Mouse (Mus musculus) small intestine, adult 2 months (tissue): Measurements from ENCODE around the gene Sufu. TPM values are rescaled to one million over a fixed set of nuclear protein-coding genes. Genes with fewer than 3 reads are reported as not detected.

Source experiments
- H3K27ac ChIP-seq: fragments of 200-500 bp; 2 replicates; pipeline ENCODE4 v1.5.1; 2012; ENCODE audit warnings: low read depth, low read length, control low read depth, inconsistent platforms; ENCODE audit not compliant: insufficient read depth
- H3K27me3 ChIP-seq: fragments of 200-500 bp; 2 replicates; pipeline ENCODE4 v1.6.1; 2012; ENCODE audit warnings: mild to moderate bottlenecking, moderate library complexity, low read length, inconsistent platforms; ENCODE audit not compliant: control insufficient read depth, insufficient read depth
- H3K36me3 ChIP-seq: fragments of 200-500 bp; 2 replicates; pipeline ENCODE4 v1.6.1; 2012; ENCODE audit warnings: mild to moderate bottlenecking, low read length, control low read depth, inconsistent platforms; ENCODE audit not compliant: control insufficient read depth, insufficient read depth
- H3K4me1 ChIP-seq: fragments of 200-500 bp; 2 replicates; pipeline ENCODE4 v1.6.1; 2012; ENCODE audit warnings: low read length, inconsistent platforms, mixed read lengths; ENCODE audit not compliant: control insufficient read depth, insufficient read depth, insufficient read length
- H3K4me3 ChIP-seq: fragments of 200-500 bp; 2 replicates; pipeline ENCODE4 v1.5.1; 2012; ENCODE audit warnings: low read depth, mild to moderate bottlenecking, control low read depth, inconsistent platforms, low read length, moderate library complexity
- CTCF ChIP-seq: fragments of 200-500 bp; IDR thresholded peaks from 2 replicates; pipeline ENCODE4 v1.5.1; 2012; ENCODE audit warnings: low read depth, mild to moderate bottlenecking, control low read depth, inconsistent platforms, low read length, moderate library complexity, mixed read lengths; ENCODE audit not compliant: insufficient replicate concordance, insufficient read length; ENCODE audit errors: extremely low read depth
- POLR2A ChIP-seq: fragments of 200-500 bp; IDR thresholded peaks from 2 replicates; pipeline ENCODE4 v1.6.1; 2012; ENCODE audit warnings: low read depth, mild to moderate bottlenecking, control low read depth, inconsistent platforms, low read length, moderate library complexity
- WGBS: fragments of 180-500 bp; shearing (Covaris S2); methylation state at CpG from one replicate; pipeline ENCODE4 v1.1.7; 2018; 5-methylcytosine and 5-hydroxymethylcytosine counted together
- polyA plus RNA-seq: library from polyadenylated mRNA; depleted of rRNA; stranded (reverse); fragments of >200 nt; gene quantifications from 2 replicates; pipeline ENCODE4 v1.2.3, GENCODE M21; 2012

Sufu gene
- polyA plus RNA-seq, 1 experiment: 9.4 TPM

DNA sequence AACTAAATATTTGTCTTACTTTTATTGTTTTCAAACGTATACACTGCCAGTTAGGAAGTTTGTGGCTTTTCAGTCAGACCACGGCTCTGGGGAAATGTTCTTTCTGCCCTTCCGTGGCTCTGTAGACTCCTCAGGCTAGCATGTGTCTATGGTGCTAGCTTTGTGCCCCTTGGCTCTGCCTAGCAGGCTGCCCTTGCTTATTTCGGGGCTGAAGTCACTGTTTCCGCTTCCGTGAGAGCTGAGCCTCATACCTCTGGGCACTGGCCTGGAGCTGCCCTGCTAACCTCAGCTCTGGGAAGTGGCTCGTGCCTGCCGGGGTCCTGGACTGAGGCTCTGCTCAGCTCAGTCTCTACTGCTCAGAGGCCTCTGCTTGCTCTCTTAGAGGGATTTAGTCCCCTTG, 98.4 kb downstream of the Sufu start:
- H3K4me1 ChIP-seq: no peaks in the 10 kb centered on the region
- WGBS: 73% methylated on average over 8 of the region's 8 CpGs
- H3K4me3 ChIP-seq: no peak overlapping the region
- no peak overlapping the region for H3K27ac ChIP-seq
- H3K27me3 ChIP-seq: no peaks in the 10 kb centered on the region
- H3K36me3 ChIP-seq: no peaks in the 10 kb centered on the region
- TF ChIP-seq CTCF (no peak), POLR2A (no peak)

DNA sequence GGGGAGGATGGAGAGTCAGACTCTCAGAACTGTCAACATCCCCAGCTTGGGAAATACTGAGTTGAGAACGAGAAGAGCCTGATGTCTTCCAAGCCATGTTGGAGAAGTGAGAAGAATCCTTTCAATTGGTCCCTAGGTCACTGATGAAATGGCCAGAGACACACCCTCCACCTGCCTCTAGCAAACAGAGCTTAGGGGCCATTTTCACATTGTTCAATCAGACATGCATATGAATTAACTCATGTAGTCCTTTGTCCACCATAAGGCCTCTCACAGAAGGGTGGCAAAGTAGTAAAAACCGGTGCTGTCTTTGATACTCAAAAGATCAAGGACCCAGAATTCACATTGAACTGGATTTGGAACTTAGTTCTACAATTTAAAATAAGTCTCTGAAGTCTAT, 100.5 kb downstream of the Sufu start:
- Histone ChIP-seq H3K27ac (no peak overlapping the region), H3K4me1 (no peaks in the 10 kb centered on the region), H3K36me3 (no peaks in the 10 kb centered on the region), H3K4me3 (no peak overlapping the region), H3K27me3 (no peaks in the 10 kb centered on the region)
- no peak for TF ChIP-seq POLR2A
- no peak for TF ChIP-seq CTCF
- 77% methylated on average over 2 of the region's 2 CpGs for WGBS

DNA sequence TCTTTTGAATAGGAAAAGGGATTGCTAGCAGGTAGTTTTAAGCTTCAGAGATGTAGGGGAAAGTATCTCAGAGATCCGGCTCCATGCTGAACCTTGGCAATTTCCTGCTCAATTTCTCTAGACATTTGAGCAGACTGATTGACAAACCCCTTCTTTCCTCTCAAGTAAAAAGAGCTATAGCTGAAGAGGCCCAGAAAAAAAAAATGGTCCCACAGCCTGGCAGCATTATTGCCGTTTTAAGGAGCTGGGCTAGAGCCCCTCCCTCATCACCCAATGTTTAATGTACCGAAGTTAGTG, 102.8 kb downstream of the Sufu start:
- peak overlapping the region; percentile 33 for H3K27ac ChIP-seq
- no peaks in the 10 kb centered on the region for H3K36me3 ChIP-seq
- no peaks in the 10 kb centered on the region for H3K27me3 ChIP-seq
- no peaks in the 10 kb centered on the region; the same call in 1 of the 2 replicates for H3K4me1 ChIP-seq
- 2% methylated on average over 3 of the region's 3 CpGs for WGBS
- TF ChIP-seq CTCF (no peak), POLR2A (no peak)
- H3K4me3 ChIP-seq: peak overlapping the region; percentile 73; the same call in 1 of the 2 replicates

DNA sequence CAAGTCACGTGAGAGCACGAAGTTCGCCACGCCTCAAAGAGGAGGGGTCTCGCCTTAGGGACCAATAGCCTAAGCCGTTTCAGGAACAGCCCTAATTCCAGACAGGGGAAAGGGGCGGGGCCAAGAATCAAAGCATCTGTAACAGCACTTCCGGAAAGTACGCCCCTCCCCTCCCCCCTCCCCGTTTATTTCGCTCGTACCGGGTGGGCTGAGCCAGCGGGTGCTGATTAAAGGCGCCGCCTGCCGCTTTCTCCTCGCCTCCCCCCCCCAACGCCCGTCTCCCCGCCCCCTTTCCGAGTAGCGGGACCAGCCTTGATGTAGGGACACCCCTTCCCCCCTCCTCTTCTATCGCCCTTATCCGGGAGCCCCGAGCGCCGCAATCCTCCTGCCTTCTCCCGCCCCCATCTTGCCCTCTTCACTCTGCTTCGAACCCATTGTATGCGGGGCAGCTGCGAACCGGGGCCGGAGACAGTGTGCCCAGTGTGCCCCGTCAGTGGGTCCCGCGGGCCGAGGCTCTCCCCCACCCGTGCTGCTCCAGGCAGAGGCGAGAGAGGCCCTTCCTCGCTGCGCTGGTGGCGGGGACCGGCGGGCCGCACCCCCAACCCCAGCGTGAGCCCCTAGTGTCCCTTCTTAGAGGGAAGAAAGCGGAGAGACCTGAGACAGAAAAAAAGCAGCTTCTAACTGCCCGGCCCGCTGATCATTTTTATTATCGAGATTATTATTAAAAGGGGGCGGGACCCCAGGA, 103.3 kb downstream of the Sufu start:
- Histone ChIP-seq H3K4me3 (peak overlapping the region; percentile 73), H3K36me3 (no peaks in the 10 kb centered on the region), H3K4me1 (peaks cover 3% of the 10 kb centered on the region), H3K27me3 (no peaks in the 10 kb centered on the region), H3K27ac (peak overlapping the region; percentile 99)
- no peak for TF ChIP-seq CTCF
- no peak; the same call in 1 of the 2 replicates for TF ChIP-seq POLR2A
- 1% methylated on average over 47 of the region's 52 CpGs for WGBS

DNA sequence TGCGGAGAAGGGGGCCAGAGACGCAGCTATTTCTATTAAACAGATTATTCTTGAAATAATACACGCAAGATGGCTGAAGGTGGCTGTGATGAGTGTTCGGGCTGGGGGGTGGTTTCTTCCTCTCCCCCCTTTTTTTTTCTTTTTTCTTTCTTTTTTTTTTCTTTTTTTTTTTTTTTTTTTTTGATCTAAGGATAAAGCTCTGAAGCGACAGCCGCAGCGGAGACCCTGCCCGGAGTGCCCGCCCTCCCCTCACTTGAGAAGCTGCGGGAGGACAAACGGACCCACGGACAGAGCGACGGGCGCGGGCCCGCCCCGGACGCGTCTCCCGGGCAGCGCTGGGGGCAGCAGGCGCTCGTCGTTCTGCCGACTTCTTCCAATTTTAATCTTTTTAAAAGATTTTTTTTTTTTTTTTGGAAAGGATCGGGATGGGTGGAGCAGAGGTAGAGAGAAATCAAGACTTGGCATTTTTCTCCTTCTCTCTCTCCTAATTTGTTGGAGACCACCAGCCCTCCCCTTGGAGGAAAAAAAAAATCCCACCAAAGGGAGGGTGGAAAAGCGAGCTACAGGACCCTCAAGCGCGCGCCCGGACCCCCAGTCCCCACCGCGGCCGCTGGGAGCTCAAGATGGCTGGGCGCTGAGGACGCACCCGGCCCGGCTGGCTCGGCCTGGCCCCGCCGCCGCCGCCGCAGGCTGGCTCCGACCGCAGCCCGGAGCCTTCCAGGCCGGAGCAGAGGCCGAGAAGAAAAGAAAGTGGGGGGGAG, 104.1 kb downstream of the Sufu start:
- Histone ChIP-seq H3K27me3 (no peaks in the 10 kb centered on the region), H3K36me3 (peaks cover 2% of the 10 kb centered on the region; the same call in 1 of the 2 replicates), H3K4me1 (peaks cover 6% of the 10 kb centered on the region), H3K27ac (peak overlapping the region; percentile 100), H3K4me3 (peak overlapping the region; percentile 73)
- peak; percentile 36; the same call in 1 of the 2 replicates for TF ChIP-seq POLR2A
- no peak for TF ChIP-seq CTCF
- under 1% methylated on average over 43 of the region's 50 CpGs for WGBS

DNA sequence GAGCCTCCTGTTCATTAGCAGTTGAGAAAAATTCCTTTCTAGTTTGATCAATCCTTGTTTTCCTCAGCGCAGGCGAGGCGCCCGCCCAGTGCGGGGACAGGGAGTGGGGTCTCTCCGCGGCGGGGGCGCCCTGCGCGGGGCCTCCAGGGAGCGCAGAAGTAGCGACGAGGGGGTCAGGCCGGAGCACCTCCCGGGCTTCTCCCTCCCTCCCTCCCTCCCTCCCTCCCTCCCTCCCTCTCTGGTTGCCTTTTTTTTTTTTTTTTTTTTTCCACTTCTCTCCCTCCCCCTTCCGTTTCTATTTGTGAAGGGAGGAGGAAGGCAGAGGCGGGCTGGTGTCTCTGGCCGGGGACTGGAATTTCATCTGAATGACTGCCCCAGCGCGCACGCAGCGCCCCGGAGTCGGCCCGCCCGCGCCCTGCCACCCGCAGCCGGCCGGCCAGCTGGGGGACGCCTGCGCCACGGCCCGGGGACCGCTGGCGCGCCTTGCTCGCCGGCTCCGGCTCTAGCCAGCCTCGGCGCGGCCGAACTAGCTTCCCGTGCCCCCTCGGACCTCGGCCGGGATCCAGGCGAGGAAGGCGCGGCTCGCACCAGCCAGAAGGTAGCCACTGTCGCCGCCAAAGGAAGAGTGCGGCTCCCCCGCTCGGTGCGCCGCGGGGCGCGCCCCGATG, 104.8 kb downstream of the Sufu start, which contains the start of gene Trim8:
Trim8 (plus strand) TSS at position 302 of the 668 bp plus-strand sequence.
- Histone ChIP-seq H3K27me3 (no peaks in the 10 kb centered on the region), H3K4me3 (peak within 1 kb of the TSS; percentile 73), H3K27ac (peak within 1 kb of the TSS; percentile 100), H3K4me1 (peaks cover 13% of the 10 kb centered on the region), H3K36me3 (peaks cover 6% of the 10 kb centered on the region; the same call in 1 of the 2 replicates)
- TF ChIP-seq POLR2A (peak; percentile 51; the same call in 1 of the 2 replicates), CTCF (no peak)
- WGBS: under 1% methylated on average over 61 of the region's 64 CpGs

DNA sequence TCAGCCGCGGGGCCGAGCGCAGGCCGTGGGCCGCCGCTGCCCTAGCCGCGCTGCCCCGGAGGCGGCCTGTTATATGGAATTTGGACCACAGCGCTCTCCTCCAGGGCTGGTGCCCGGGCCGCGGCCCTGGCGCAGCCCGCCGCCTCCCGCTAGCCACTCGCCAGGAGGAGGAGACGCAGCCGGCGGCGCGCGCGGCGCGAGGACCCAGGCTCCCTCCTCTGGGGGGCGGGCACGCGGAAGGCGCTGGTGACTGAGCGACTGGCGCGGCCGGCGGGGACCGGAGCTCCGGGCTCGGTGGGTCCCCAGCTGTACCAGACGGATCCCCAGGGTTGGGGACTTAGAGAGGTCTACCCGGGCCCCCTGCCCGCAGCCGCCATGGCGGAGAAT, 105.4 kb downstream of the Sufu start:
- peak overlapping the region; percentile 73 for H3K4me3 ChIP-seq
- WGBS: under 1% methylated on average over 40 of the region's 46 CpGs
- no peak for TF ChIP-seq CTCF
- peak; percentile 65; the same call in 1 of the 2 replicates for TF ChIP-seq POLR2A

More for the DNA sequence above, 105.4 kb downstream of the Sufu start:
- H3K27me3 ChIP-seq: no peaks in the 10 kb centered on the region
- peaks cover 18% of the 10 kb centered on the region for H3K4me1 ChIP-seq
- H3K27ac ChIP-seq: peak overlapping the region; percentile 99
- peaks cover 10% of the 10 kb centered on the region for H3K36me3 ChIP-seq
